ENCODE assay signal across 10 mouse cellular contexts in the genomic region with DNA sequence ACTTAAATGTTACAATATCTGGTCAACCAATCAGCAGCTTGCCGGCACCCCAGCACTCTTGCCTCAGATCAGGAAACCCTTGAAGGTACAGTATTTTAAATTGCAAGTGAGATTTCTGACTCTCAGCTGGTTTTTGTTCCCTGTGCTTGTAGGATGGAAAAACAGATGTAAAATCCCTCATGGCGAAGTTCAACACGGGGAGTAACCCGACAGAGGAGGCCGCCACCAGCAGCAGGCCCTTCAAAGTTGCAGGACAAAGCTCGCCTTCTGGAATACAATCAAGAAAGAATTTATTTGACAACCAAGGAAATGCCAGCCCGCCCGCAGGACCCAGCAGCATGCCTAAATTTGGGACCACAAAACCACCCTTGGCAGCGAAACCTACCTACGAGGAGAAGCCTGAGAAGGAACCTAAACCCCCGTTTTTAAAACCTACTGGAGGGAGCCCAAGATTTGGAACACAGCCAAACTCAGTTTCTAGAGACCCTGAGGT. TPM values are rescaled to one million over a fixed set of nuclear protein-coding genes. Genes with fewer than 3 reads are reported as not detected.
A peak's percentile ranks its signal among the peaks of the same experiment; 100 is the strongest.
DNase-seq lines count a peak whose midpoint lies in the region; ATAC-seq and TF ChIP-seq lines count a peak whose summit lies in the region.
"Had no signal": no experiment of that assay in that cellular context is flagged by ENCODE, and none has a peak within 500 bp of the region (broad histone marks: within the 10 kb centered on the region; RNA-seq: fewer than 3 reads in every experiment).

No protein-coding gene starts in this region.

- no peak for DNase-seq in gastrocnemius, adult 2 months
- DNase-seq in gastrocnemius, postnatal 36 days: no peak
- peak; percentile 37 for DNase-seq in G1E (ENCODE audit: low spot score)
- DNase-seq in naive thymus-derived CD4-positive, alpha-beta T cell, adult 2 months (ENCODE audit: low read depth): peak; percentile 81
- DNase-seq in cerebellum, postnatal 4 days (ENCODE audit: low spot score in 2 of 2): no peak
- DNase-seq in cerebellum, adult 8-10 months: no peak
- DNase-seq in spleen, postnatal 4 days (ENCODE audit: low spot score in 2 of 2): no peak
- DNase-seq: left cerebral cortex, postnatal 4 days had no signal

- H3K9me3 ChIP-seq in G1E (replicated peaks): no peaks in the 10 kb centered on the region
- H3K9me3 ChIP-seq in limb, embryonic 13.5 days: no peaks in the 10 kb centered on the region

- H3K4me1 ChIP-seq in G1E (ENCODE audit: insufficient read depth, low read depth, low read length): peaks cover 68% of the 10 kb centered on the region
- H3K4me1 ChIP-seq in limb, embryonic 13.5 days: peaks cover 23% of the 10 kb centered on the region

- H3K4me2 ChIP-seq in limb, embryonic 13.5 days (replicated peaks): peak overlapping the region; percentile 27
- H3K4me2 ChIP-seq: hindbrain, embryonic 14.5 days had no signal

- H3K4me3 ChIP-seq in gastrocnemius, adult 2 months: peak overlapping the region; percentile 49; the same call in 1 of the 2 replicates
- no peak overlapping the region for H3K4me3 ChIP-seq in G1E (ENCODE audit: low read depth, low read length)
- H3K4me3 ChIP-seq in limb, embryonic 13.5 days: no peak overlapping the region

- no peak for TF ChIP-seq CTCF in gastrocnemius, adult 2 months (IDR thresholded peaks at IDR 0.05)
- TF ChIP-seq CTCF in G1E (IDR thresholded peaks at IDR 0.05; ENCODE audit: low read depth, low read length): no peak

- 0 out of 2 replicates have a peak, but pooled peaks have one; percentile 30 for ATAC-seq in G1E (ENCODE audit: extremely low read depth, insufficient number of reproducible peaks, low FRiP score, poor library complexity, severe bottlenecking)
- peak; percentile 28; the same call in 1 of the 2 replicates for ATAC-seq in limb, embryonic 13.5 days (ENCODE audit: low FRiP score, low read depth)

- peaks cover 58% of the 10 kb centered on the region for H3K36me3 ChIP-seq in G1E (replicated peaks)
- H3K36me3 ChIP-seq in limb, embryonic 13.5 days: no peaks in the 10 kb centered on the region

- H3K27ac ChIP-seq in gastrocnemius, adult 2 months: 0 out of 2 replicates have a peak overlapping the region, but pooled peaks have one; percentile 12
- peak overlapping the region; percentile 58; the same call in 1 of the 2 replicates for H3K27ac ChIP-seq in limb, embryonic 13.5 days
- H3K27ac ChIP-seq: hindbrain, embryonic 14.5 days had no signal

- 57% methylated on average over 11 of the region's 11 CpGs for WGBS in limb, embryonic 13.5 days

- H3K9ac ChIP-seq in limb, embryonic 13.5 days: no peak overlapping the region
- H3K9ac ChIP-seq: hindbrain, embryonic 14.5 days had no signal

- no peaks in the 10 kb centered on the region for H3K27me3 ChIP-seq in G1E (ENCODE audit: insufficient read depth, low read length)
- no peaks in the 10 kb centered on the region for H3K27me3 ChIP-seq in limb, embryonic 13.5 days

- intact Hi-C loops in gastrocnemius, adult 2 months (cut with DNase I): no loop called here
- intact Hi-C loops in gastrocnemius, postnatal 36 days (cut with DNase I): no loop called here

RNA-seq across cellular contexts. Expression of a gene that starts 57.2 kb away (rescaled TPM):
- total RNA-seq in gastrocnemius, adult 2 months (2021): 1 to 10 TPM; 1.4 to 2.5 TPM
- total RNA-seq in gastrocnemius, postnatal 36 days (2021): 1 to 10 TPM; 3.8 TPM
- total RNA-seq in G1E (2014; fragmentation: Nextera tagmentation) (292 and 317 TPM in 2 replicates), G1E (2017) (126 and 146 TPM in 2 replicates)
- 1,103 and 1,581 TPM in 2 replicates for polyA plus RNA-seq in G1E (2012)
- polyA plus RNA-seq in limb, embryonic 13.5 days (2015; fragmentation: Nextera tagmentation; extraction: Ambion mirVana): 6.1 and 6.4 TPM in 2 replicates

Comparison
In these comparisons a context has a peak if more than half of its experiments do, and no peak if none do; other contexts are left out.
1. DNase-seq: peak in G1E (single experiment) and naive thymus-derived CD4-positive, alpha-beta T cell, adult 2 months (single experiment); none in gastrocnemius, adult 2 months (single experiment), gastrocnemius, postnatal 36 days (0 of 2), cerebellum, postnatal 4 days (0 of 2), cerebellum, adult 8-10 months (single experiment) and spleen, postnatal 4 days (0 of 2).
2. RNA of a gene that starts 57.2 kb away (total RNA-seq): 126 to 317 TPM in G1E; 3.8 TPM in gastrocnemius, postnatal 36 days and 1.4 to 2.5 TPM in gastrocnemius, adult 2 months; every median in the first group is over 10 times any median in the second.